Mouse (Mus musculus) monocyte, adult 5-6 weeks (primary cell): ENCODE results near the gene Olfr1443. TPM values are rescaled to one million over a fixed set of nuclear protein-coding genes. Genes with fewer than 3 reads are reported as not detected.
"Not testable (repeated sequence)": the region's sequence is repeated elsewhere in the genome, so short reads cannot be mapped to it uniquely, and the experiment has no call there.

ENCODE experiments used
- ATAC-seq: fragments of 153-309, 156-312 bp; replicated peaks from 2 replicates; pipeline ENCODE4 v1.8.0; 2017; ENCODE audit warnings: mild to moderate bottlenecking; ENCODE audit not compliant: low TSS enrichment, insufficient number of reproducible peaks, severe bottlenecking, poor library complexity, low FRiP score
- total RNA-seq: library from RNA; stranded (forward); fragments of 200-1000, 200-491, 200-594 nt; gene quantifications from 3 replicates; pipeline ENCODE4 v1.2.3, GENCODE M21; 2017

Olfr1443 gene
- total RNA-seq: not detected in 3 replicates

- ATAC-seq: no peak
Measured at GRCm38 (mm10) chr19:12677812-12678211, at the start of gene Olfr1443. Gene Olfr1443 (plus strand): TSS chr19:12678112.

DNA sequence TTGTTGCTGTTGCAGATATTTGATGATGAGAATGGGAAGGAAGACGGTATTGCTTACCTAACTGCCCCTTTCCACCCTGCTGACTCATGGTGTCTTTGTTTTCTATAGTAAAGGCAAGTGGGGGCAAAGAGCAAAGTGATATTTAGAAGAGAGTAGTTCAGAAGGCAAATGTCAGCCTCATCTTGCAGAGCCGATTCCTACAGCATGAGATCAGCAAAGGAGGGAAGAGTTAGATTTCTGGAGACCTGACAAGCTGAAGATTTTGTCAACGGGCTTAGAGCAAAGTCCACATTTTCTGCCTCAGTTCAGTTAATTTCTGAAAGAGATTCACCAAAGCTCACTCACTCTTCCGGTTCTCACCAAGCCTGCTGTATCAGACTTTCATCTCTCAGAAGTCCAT lies 44.7 kb upstream of the Olfr1443 start, which contains the start of gene Glyat:
Glyat (plus strand) TSS at position 133 of the 400 bp plus-strand sequence.
- ATAC-seq: no peak

DNA sequence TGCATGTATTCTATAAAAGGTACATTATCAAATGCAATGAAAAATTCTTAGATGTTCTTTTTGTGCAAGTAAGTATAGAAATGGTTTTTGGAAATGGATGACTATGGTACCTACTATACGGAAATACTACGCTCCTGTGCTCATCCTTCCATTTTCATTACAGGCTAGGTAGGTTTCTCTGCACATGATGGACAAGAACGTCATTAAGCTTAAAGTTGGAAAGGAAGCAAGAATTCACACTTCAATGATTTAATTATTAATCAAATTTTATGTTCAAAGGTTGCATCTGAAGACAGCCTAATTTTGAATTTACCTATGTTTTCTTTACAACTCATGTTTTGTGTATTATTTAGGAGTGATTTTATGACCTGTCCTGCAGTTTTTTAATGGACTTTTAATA lies 43.7 kb upstream of the Olfr1443 start:
- ATAC-seq: no peak

- no peak for ATAC-seq
Measured at GRCm38 (mm10) chr19:12634963-12635362, 42.9 kb upstream of the Olfr1443 start.

DNA sequence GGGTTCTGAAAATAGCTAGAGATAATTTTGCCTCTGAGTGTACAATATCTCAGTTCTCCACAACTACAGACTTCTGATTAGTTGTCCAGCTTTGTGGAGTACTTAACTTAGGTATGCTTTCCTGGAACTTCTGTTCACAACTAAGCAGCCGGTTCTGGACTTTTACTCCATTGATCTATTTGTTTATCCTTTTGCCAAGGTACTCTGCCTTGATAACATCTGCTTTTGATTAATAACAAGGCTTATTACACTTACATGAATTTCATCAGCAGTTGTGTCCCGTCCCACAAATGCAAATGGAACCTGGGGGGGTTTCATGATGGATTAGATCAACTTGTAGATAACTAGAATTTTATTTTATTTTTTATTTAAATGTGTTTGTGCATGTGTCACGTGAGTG lies 41.0 kb upstream of the Olfr1443 start:
- ATAC-seq: no peak

DNA sequence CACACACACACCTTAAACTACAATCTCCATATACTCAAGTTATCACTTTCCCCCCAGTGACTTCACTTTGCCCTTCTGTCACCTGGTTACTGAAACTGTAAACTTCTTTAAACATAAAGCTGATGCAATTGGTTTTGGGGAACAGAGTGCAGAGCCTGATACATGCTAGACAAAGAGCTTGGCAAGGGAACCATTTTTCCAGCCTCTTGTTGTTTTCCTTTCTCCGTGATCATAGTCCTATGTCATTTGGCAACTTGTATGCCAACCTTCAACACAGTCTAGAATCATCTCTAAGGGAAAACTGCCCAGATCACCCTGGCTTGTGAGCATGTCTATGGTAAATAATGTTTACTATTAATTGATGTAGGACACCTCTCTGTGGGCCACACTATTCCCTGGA lies 39.9 kb upstream of the Olfr1443 start:
- ATAC-seq: no peak

- ATAC-seq: no peak
Measured at GRCm38 (mm10) chr19:12649511-12649910, 28.4 kb upstream of the Olfr1443 start.

GRCm38 (mm10) chr19:12666156-12666555 lies 11.8 kb upstream of the Olfr1443 start:
- ATAC-seq: no peak

- not testable (repeated sequence) for ATAC-seq
Measured at GRCm38 (mm10) chr19:12668601-12669000, 9.3 kb upstream of the Olfr1443 start.

- ATAC-seq: no peak
Measured at GRCm38 (mm10) chr19:12670139-12670538, 7.8 kb upstream of the Olfr1443 start, which contains the start of gene Olfr1442. Gene Olfr1442 (plus strand): TSS chr19:12670439.

DNA sequence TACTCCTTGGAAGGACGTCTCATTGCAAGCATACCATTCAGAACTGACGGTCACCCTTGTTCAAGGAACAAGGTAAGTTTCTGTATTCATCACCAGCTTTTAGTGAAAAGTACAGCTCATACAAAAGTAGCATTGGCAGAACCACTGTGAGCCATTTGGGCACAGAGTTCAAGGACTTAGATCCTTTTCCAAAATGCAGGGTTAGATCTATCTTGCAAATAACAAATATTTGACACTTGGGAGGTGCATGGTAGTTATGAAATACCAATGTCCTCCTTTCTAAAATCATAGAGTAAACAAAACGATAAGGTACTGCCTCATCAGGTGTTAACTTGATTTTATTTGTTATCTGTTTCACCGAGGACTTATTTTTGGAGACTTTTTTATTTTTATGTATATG lies 6.9 kb upstream of the Olfr1443 start:
- no peak for ATAC-seq

DNA sequence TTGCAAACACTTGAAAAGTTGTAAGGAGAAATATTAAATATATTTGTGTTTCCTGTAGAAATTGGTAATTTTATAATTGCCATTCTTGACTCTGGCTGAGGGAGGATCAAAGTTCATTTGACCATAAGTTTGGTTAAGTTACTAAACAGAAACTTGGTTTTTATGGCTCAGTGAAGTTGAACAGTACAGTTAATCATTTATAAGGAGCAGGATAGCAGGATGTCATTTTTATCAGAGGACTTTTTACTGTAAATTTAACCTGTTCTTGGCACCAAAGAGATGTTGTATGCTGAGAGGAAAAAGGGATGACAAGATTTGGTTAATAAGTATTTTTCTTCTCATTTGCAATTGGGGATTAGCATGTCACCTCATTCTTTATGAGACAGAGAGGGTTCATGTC lies 6.7 kb downstream of the Olfr1443 start:
- no peak for ATAC-seq

DNA sequence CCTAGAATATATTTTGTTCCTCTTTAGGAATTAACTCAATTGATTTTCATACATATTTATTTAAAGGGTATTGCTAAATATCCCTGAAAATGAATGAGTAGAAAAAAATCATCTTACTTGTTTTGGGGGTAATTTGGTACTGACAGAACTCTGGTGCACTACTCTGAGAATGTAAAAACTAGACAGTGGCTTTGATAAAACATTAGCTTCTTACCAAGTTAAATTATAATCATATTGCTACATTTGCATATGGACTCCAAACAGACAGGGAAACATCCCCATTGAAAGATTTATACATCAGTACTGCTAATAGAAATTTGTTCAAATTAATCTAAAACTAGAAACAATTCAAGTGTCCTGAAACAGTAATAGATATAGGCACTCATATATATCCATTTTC lies 7.3 kb downstream of the Olfr1443 start:
- no peak for ATAC-seq

- no peak for ATAC-seq
Measured at GRCm38 (mm10) chr19:12695590-12695989, 17.7 kb downstream of the Olfr1443 start, which contains the start of gene Keg1. Gene Keg1 (plus strand): TSS chr19:12695786.

- ATAC-seq: no peak
Measured at GRCm38 (mm10) chr19:12696221-12696620, 18.3 kb downstream of the Olfr1443 start.

DNA sequence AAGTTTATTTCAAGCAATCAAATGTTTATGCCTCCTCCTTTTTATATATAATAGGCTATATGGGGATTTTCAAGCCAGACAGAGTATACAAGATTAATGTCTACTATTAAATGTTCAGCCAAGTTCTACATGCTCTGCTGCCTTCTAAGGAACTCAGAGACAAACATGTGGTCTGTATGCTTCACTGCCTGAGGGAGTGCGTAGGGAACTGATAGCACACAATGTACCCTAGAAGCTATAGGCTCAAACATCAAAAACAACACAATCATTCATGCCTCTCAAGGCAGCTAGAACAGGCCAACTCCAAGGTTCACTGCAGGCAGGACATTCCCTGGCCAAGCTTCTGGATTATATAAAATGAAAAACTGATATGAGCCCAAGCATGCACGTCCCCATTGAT lies 30.5 kb downstream of the Olfr1443 start:
- ATAC-seq: no peak

GRCm38 (mm10) chr19:12708986-12709385 lies 31.1 kb downstream of the Olfr1443 start:
- no peak for ATAC-seq

DNA sequence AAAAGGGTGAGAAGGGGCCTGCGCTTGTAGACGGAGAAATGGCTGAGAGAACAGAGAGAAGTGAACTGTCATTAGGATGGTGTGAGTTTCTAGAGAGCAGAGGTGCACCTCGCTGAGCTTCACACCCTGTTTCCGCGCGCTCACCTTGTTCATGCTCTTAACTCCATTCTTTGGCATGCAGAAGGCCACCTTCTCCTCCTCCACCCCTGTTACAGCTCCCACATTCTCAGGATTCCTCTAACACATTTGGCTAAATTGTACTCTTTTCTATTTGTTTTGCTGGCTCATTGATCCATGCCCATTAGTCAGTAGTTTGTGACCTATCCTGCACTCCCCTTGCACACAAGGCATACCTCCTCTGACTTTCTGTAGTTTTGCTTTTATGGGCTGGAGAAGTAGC lies 41.3 kb downstream of the Olfr1443 start:
- ATAC-seq: no peak

DNA sequence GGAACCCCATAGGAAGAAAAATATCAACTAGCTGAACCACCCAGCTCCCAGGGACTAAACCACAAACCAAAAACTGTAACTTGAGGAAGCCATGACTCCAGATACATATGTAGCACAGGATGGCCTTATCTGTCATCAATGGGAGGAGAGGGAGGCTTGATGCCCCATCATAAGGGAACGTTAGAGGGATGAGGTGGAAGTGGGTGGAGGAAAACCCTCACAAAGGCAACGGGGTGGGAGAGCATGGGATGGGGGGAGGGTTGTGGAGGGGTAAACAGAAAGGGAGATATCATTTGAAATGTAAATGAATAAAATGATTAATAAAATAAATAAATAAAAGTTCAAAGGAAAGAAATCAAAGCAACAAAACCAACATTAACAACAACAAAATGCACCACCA lies 42.6 kb downstream of the Olfr1443 start:
- ATAC-seq: no peak

DNA sequence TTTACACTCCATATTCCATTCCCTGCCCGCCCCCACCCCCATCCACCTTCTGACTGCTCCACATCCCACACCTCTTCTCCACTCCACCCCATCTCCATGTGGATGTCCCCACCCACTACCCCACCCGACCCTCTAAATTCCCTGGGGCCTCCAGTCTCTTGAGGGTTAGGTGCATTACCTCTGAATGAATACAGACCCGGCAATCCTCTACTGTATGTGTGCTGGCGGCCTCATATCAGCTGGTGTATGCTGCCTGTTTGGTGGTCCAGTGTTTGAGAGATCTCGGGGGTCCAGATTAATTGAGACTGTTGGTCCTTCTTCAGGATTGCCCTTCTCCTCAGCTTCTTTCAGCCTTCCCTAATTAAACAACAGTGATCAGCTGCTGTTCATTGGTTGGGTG lies 43.0 kb downstream of the Olfr1443 start:
- not testable (repeated sequence) for ATAC-seq

GRCm38 (mm10) chr19:12721596-12721995 lies 43.7 kb downstream of the Olfr1443 start:
- not testable (repeated sequence) for ATAC-seq
